ENCODE assay signal across 8 mouse cellular contexts in the genomic region with DNA sequence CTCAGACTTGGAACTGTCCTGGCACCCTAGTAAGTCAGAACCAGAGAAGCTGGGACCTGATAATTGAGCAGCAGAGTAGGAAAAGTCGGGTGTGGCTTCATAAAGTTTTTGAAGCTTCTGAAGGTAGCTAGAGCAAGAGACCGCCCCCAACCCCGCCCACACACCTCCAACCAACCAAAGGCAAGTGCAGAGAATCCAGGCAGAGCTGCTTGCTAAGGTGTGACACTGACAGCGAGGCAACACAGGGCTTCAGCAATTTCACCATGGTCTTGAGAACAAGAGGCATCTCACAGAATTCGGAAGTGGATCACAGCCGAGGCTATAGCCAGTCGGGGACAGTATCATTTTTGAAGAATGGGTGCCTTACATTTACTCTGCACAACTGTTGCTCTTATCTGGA. TPM values are rescaled to one million over a fixed set of nuclear protein-coding genes. Genes with fewer than 3 reads are reported as not detected.
"Had no signal": no experiment of that assay in that cellular context is flagged by ENCODE, and none has a peak within 500 bp of the region (broad histone marks: within the 10 kb centered on the region; RNA-seq: fewer than 3 reads in every experiment).

A gene (minus strand): TSS at position 101 of the 400 bp plus-strand sequence.

RNA-seq across cellular contexts. Expression of the gene that starts here (rescaled TPM):
- polyA plus RNA-seq: neural tube, embryonic 12.5 days; neural tube, embryonic 13.5 days; neural tube, embryonic 14.5 days; neural tube, embryonic 15.5 days; stomach, embryonic 14.5 days; stomach, embryonic 15.5 days; stomach, postnatal 0 days; testis, adult 2 months had no signal
